Mouse (Mus musculus): ENCODE results near the gene Upk1a. TPM values are rescaled to one million over a fixed set of nuclear protein-coding genes. Genes with fewer than 3 reads are reported as not detected.

Upk1a gene
- polyA plus RNA-seq, 1 experiment from 2014 or later: 7.3 TPM

- H3K4me1 ChIP-seq (ENCODE audit: control insufficient read depth, insufficient read depth, low read length): peaks cover 11% of the 10 kb centered on the region
- no peaks in the 10 kb centered on the region for H3K9me3 ChIP-seq (ENCODE audit: control insufficient read depth, low read length)
- H3K4me3 ChIP-seq (ENCODE audit: low read length): no peak overlapping the region
- 24% methylated on average over 8 of the region's 8 CpGs for WGBS
- no peak overlapping the region for H3K27ac ChIP-seq (ENCODE audit: low read length)
- 0 out of 2 replicates have a peak overlapping the region, but pooled peaks have one; percentile 30 for H3K9ac ChIP-seq (ENCODE audit: low read depth, low read length)
- H3K36me3 ChIP-seq (ENCODE audit: control insufficient read depth, insufficient read depth, low read length): no peaks in the 10 kb centered on the region
- no peaks in the 10 kb centered on the region for H3K27me3 ChIP-seq (replicated peaks; ENCODE audit: control insufficient read depth, insufficient read depth, low read length)
- H3K4me2 ChIP-seq (ENCODE audit: low read depth, low read length): no peak overlapping the region
- ATAC-seq: peak; percentile 45; the same call in 1 of the 2 replicates
These were observed 4.8 kb downstream of the Upk1a start for GRCm38 (mm10) chr7:30607706-30608309.

GRCm38 (mm10) chr7:30604944-30605343 lies 7.7 kb downstream of the Upk1a start:
- no peak overlapping the region for H3K9ac ChIP-seq (ENCODE audit: low read depth, low read length)
- H3K36me3 ChIP-seq (ENCODE audit: control insufficient read depth, insufficient read depth, low read length): no peaks in the 10 kb centered on the region
- 83% methylated on average over 8 of the region's 8 CpGs for WGBS
- no peak for ATAC-seq
- H3K4me2 ChIP-seq (ENCODE audit: low read depth, low read length): no peak overlapping the region
- H3K4me1 ChIP-seq (ENCODE audit: control insufficient read depth, insufficient read depth, low read length): peaks cover 19% of the 10 kb centered on the region
- no peak overlapping the region for H3K4me3 ChIP-seq (ENCODE audit: low read length)
- no peaks in the 10 kb centered on the region for H3K9me3 ChIP-seq (ENCODE audit: control insufficient read depth, low read length)
- H3K27me3 ChIP-seq (replicated peaks; ENCODE audit: control insufficient read depth, insufficient read depth, low read length): no peaks in the 10 kb centered on the region
- no peak overlapping the region for H3K27ac ChIP-seq (ENCODE audit: low read length)

- no peaks in the 10 kb centered on the region for H3K36me3 ChIP-seq (ENCODE audit: control insufficient read depth, insufficient read depth, low read length)
- ATAC-seq: no peak
- 64% methylated on average over 8 of the region's 8 CpGs for WGBS
- H3K4me3 ChIP-seq (ENCODE audit: low read length): no peak overlapping the region
- no peak overlapping the region for H3K9ac ChIP-seq (ENCODE audit: low read depth, low read length)
- H3K27ac ChIP-seq (ENCODE audit: low read length): no peak overlapping the region
- H3K9me3 ChIP-seq (ENCODE audit: control insufficient read depth, low read length): no peaks in the 10 kb centered on the region
- H3K27me3 ChIP-seq (replicated peaks; ENCODE audit: control insufficient read depth, insufficient read depth, low read length): no peaks in the 10 kb centered on the region
- H3K4me2 ChIP-seq (ENCODE audit: low read depth, low read length): no peak overlapping the region
- H3K4me1 ChIP-seq (ENCODE audit: control insufficient read depth, insufficient read depth, low read length): peaks cover 23% of the 10 kb centered on the region
These were observed 8.2 kb downstream of the Upk1a start for GRCm38 (mm10) chr7:30604424-30604823.

DNA sequence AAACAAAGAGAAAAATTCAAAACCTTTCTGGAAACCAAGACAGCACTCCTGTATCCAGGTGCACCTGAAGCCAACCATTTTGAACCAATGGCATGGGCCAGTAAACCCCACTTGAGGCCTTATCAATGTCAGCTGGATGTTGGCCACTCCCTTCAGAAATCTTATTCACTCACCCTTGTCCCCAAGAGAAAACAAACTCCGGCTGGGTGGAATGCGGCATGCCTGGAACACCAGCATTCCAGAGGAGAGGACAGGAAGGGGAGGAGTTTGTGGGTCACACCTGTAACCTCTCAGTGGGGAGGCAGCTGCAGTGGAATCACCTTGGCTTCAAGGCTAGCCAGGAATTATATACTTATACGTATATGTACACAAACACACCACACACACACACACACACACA lies 10.1 kb downstream of the Upk1a start:
- no peak overlapping the region for H3K9ac ChIP-seq (ENCODE audit: low read depth, low read length)
- H3K27me3 ChIP-seq (replicated peaks; ENCODE audit: control insufficient read depth, insufficient read depth, low read length): no peaks in the 10 kb centered on the region
- peak; percentile 80 for ATAC-seq
- peaks cover 19% of the 10 kb centered on the region for H3K4me1 ChIP-seq (ENCODE audit: control insufficient read depth, insufficient read depth, low read length)
- H3K27ac ChIP-seq (ENCODE audit: low read length): peak overlapping the region; percentile 71
- no peaks in the 10 kb centered on the region for H3K36me3 ChIP-seq (ENCODE audit: control insufficient read depth, insufficient read depth, low read length)
- no peak overlapping the region for H3K4me2 ChIP-seq (ENCODE audit: low read depth, low read length)
- no peaks in the 10 kb centered on the region; the same call in 1 of the 2 replicates for H3K9me3 ChIP-seq (ENCODE audit: control insufficient read depth, low read length)
- H3K4me3 ChIP-seq (ENCODE audit: low read length): no peak overlapping the region
- 24% methylated on average over 3 of the region's 3 CpGs for WGBS

DNA sequence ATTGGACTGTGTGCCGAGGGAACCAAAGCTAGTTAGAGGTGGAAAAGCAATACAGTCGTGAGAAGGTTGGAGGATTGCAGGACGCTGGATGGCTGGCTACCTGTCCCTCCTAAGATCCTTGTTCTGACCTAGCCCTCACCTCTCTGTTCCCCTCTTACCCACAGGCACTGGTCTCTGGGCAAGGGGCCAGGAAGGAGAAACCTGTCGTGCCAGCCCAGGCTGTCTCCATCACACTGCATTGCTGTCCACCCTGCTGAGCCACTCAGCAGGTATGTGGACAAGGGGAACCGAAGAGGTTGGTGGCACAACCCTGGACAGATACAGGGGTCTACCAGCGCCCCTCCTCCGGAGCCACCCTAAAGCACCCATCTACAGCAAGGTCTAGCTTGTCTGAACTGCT lies 12.0 kb downstream of the Upk1a start:
- no peaks in the 10 kb centered on the region for H3K27me3 ChIP-seq (replicated peaks; ENCODE audit: control insufficient read depth, insufficient read depth, low read length)
- H3K4me1 ChIP-seq (ENCODE audit: control insufficient read depth, insufficient read depth, low read length): peaks cover 19% of the 10 kb centered on the region
- no peak for ATAC-seq
- peak overlapping the region; percentile 46 for H3K27ac ChIP-seq (ENCODE audit: low read length)
- WGBS: 70% methylated on average over 7 of the region's 7 CpGs
- H3K36me3 ChIP-seq (ENCODE audit: control insufficient read depth, insufficient read depth, low read length): no peaks in the 10 kb centered on the region
- 0 out of 2 replicates have a peak overlapping the region, but pooled peaks have one; percentile 11 for H3K9ac ChIP-seq (ENCODE audit: low read depth, low read length)
- no peaks in the 10 kb centered on the region; the same call in 1 of the 2 replicates for H3K9me3 ChIP-seq (ENCODE audit: control insufficient read depth, low read length)
- 0 out of 2 replicates have a peak overlapping the region, but pooled peaks have one; percentile 31 for H3K4me2 ChIP-seq (ENCODE audit: low read depth, low read length)
- H3K4me3 ChIP-seq (ENCODE audit: low read length): no peak overlapping the region; the same call in 1 of the 2 replicates

DNA sequence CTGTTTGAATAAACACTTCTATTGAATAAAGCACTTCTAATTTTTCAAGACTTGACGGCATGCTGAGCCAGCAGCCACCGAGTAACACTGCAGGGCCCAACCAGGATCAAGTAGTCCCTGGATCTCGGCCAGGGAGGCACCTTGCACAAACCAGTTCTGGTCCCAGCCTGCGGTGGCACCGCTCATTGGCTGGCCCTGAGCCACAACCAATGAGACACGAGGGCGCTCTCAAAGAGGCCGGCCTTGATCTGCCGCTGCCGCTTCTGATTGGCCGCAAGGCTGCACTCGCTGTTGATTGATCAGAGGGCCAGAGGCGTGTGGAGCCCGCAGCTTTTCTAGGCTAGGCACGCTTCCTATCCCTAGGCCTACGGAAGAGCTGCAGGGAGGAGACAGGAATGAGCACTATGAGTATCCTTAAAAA lies 12.7 kb downstream of the Upk1a start:
- no peak overlapping the region; the same call in 1 of the 2 replicates for H3K4me3 ChIP-seq (ENCODE audit: low read length)
- no peaks in the 10 kb centered on the region for H3K27me3 ChIP-seq (replicated peaks; ENCODE audit: control insufficient read depth, insufficient read depth, low read length)
- 2% methylated on average over 16 of the region's 16 CpGs for WGBS
- H3K4me2 ChIP-seq (ENCODE audit: low read depth, low read length): peak overlapping the region; percentile 31; the same call in 1 of the 2 replicates
- H3K9ac ChIP-seq (ENCODE audit: low read depth, low read length): no peak overlapping the region
- peak overlapping the region; percentile 46; the same call in 1 of the 2 replicates for H3K27ac ChIP-seq (ENCODE audit: low read length)
- no peaks in the 10 kb centered on the region for H3K36me3 ChIP-seq (ENCODE audit: control insufficient read depth, insufficient read depth, low read length)
- no peaks in the 10 kb centered on the region; the same call in 1 of the 2 replicates for H3K9me3 ChIP-seq (ENCODE audit: control insufficient read depth, low read length)
- peaks cover 19% of the 10 kb centered on the region for H3K4me1 ChIP-seq (ENCODE audit: control insufficient read depth, insufficient read depth, low read length)
- peak; percentile 91 for ATAC-seq

GRCm38 (mm10) chr7:30598786-30599185 lies 13.9 kb downstream of the Upk1a start, which contains the start of gene Zbtb32:
Gene Zbtb32 (minus strand): TSS chr7:30598909.
- peak within 1 kb of the TSS; percentile 7; the same call in 1 of the 2 replicates for H3K27ac ChIP-seq (ENCODE audit: low read length)
- no peak within 1 kb of the TSS for H3K9ac ChIP-seq (ENCODE audit: low read depth, low read length)
- peaks cover 22% of the 10 kb centered on the region for H3K4me1 ChIP-seq (ENCODE audit: control insufficient read depth, insufficient read depth, low read length)
- no peak for ATAC-seq
- WGBS: 94% methylated on average over 12 of the region's 12 CpGs
- H3K4me2 ChIP-seq (ENCODE audit: low read depth, low read length): no peak within 1 kb of the TSS; the same call in 1 of the 2 replicates
- H3K9me3 ChIP-seq (ENCODE audit: control insufficient read depth, low read length): no peaks in the 10 kb centered on the region; the same call in 1 of the 2 replicates
- H3K36me3 ChIP-seq (ENCODE audit: control insufficient read depth, insufficient read depth, low read length): no peaks in the 10 kb centered on the region
- H3K4me3 ChIP-seq (ENCODE audit: low read length): no peak within 1 kb of the TSS
- H3K27me3 ChIP-seq (replicated peaks; ENCODE audit: control insufficient read depth, insufficient read depth, low read length): no peaks in the 10 kb centered on the region

GRCm38 (mm10) chr7:30596811-30597210 lies 15.8 kb downstream of the Upk1a start:
- no peak overlapping the region for H3K4me3 ChIP-seq (ENCODE audit: low read length)
- no peak overlapping the region for H3K4me2 ChIP-seq (ENCODE audit: low read depth, low read length)
- H3K9ac ChIP-seq (ENCODE audit: low read depth, low read length): no peak overlapping the region
- ATAC-seq: no peak
- no peaks in the 10 kb centered on the region for H3K36me3 ChIP-seq (ENCODE audit: control insufficient read depth, insufficient read depth, low read length)
- peaks cover 17% of the 10 kb centered on the region for H3K4me1 ChIP-seq (ENCODE audit: control insufficient read depth, insufficient read depth, low read length)
- no peak overlapping the region for H3K27ac ChIP-seq (ENCODE audit: low read length)
- H3K9me3 ChIP-seq (ENCODE audit: control insufficient read depth, low read length): no peaks in the 10 kb centered on the region; the same call in 1 of the 2 replicates
- no peaks in the 10 kb centered on the region for H3K27me3 ChIP-seq (replicated peaks; ENCODE audit: control insufficient read depth, insufficient read depth, low read length)
- 79% methylated on average over 5 of the region's 5 CpGs for WGBS

GRCm38 (mm10) chr7:30596093-30596492 lies 16.6 kb downstream of the Upk1a start:
- Histone ChIP-seq H3K36me3 (ENCODE audit: control insufficient read depth, insufficient read depth, low read length) (no peaks in the 10 kb centered on the region), H3K27me3 (replicated peaks; ENCODE audit: control insufficient read depth, insufficient read depth, low read length) (no peaks in the 10 kb centered on the region), H3K9ac (ENCODE audit: low read depth, low read length) (no peak overlapping the region), H3K9me3 (ENCODE audit: control insufficient read depth, low read length) (no peaks in the 10 kb centered on the region; the same call in 1 of the 2 replicates), H3K27ac (ENCODE audit: low read length) (no peak overlapping the region), H3K4me3 (ENCODE audit: low read length) (no peak overlapping the region), H3K4me1 (ENCODE audit: control insufficient read depth, insufficient read depth, low read length) (peaks cover 17% of the 10 kb centered on the region), H3K4me2 (ENCODE audit: low read depth, low read length) (no peak overlapping the region)
- no peak for ATAC-seq
- 80% methylated on average over 5 of the region's 5 CpGs for WGBS

Data from intestine, embryonic 16.5 days (tissue).